Mouse (Mus musculus) megakaryocyte, embryonic 14.5 days (primary cell): Measurements from ENCODE around the gene Sept8. TPM values are rescaled to one million over a fixed set of nuclear protein-coding genes. Genes with fewer than 3 reads are reported as not detected.

Experiments
- H3K27me3 ChIP-seq: replicated peaks from 2 replicates; pipeline ENCODE3; 2012; ENCODE audit warnings: inconsistent platforms
- H3K36me3 ChIP-seq: replicated peaks from 2 replicates; pipeline ENCODE3; 2012; ENCODE audit warnings: low read length, inconsistent platforms, mixed read lengths
- H3K4me1 ChIP-seq: 2 replicates; pipeline ENCODE4 v1.6.1; 2012; ENCODE audit warnings: inconsistent platforms
- H3K4me3 ChIP-seq: replicated peaks from 2 replicates; pipeline ENCODE3; 2012; ENCODE audit warnings: moderate library complexity, mild to moderate bottlenecking, inconsistent platforms
- H3K9me3 ChIP-seq: 2 replicates; pipeline ENCODE4 v1.6.1; 2012; ENCODE audit warnings: inconsistent platforms
- FLI1 ChIP-seq: IDR thresholded peaks from 2 replicates; pipeline ENCODE4 v1.6.1; 2012; ENCODE audit warnings: low read length, inconsistent platforms, mixed read lengths
- GATA1 ChIP-seq: IDR thresholded peaks from 3 replicates; pipeline ENCODE4 v1.6.1; 2012; ENCODE audit warnings: mixed read lengths, low read length, inconsistent platforms, borderline replicate concordance
- polyA plus RNA-seq: library from polyadenylated mRNA; stranded (reverse); fragments of >175 nt; gene quantifications from 2 replicates; pipeline ENCODE4 v1.2.3, GENCODE M21; 2012; ENCODE audit warnings: low replicate concordance; ENCODE audit not compliant: insufficient read depth

Gene Sept8
- polyA plus RNA-seq, 1 experiment: 26.6 TPM

DNA sequence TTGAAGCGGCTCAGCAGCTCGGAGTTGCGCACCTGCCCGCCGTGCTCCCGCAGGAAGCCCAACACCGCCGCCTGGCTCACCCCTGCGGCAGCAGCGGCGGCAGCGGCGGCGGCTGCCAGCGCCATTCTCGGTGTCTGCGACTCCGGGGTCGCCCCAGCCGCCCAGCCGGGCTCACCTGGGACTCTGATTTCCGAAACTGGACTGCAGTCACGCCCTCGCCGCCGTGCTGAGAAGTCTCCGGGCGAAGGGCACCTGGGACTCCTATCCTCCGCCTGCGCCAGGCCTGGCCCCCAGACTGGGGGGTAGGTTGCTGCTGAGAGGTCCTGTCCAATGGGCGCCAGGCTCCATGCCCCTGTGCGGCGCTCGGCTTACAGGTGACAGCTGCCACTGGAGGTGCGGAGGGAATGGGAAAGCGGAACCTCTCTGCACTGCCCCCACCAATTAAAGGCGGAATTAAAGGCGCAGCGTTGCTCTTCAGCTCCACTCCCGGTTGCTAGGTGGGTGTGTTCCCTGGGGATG lies 39.2 kb upstream of the Sept8 start, which contains the start of the genes Gm9945 and Sowaha:
Gene Gm9945 (plus strand): TSS at position 384 of the 519 bp plus-strand sequence.
Gene Sowaha (minus strand): TSS at position 492 of the 519 bp plus-strand sequence.
- H3K4me1 ChIP-seq: peaks cover 49% of the 10 kb centered on the region
- no peak for TF ChIP-seq GATA1
- no peak for TF ChIP-seq FLI1
- peaks cover 62% of the 10 kb centered on the region for H3K27me3 ChIP-seq
- H3K4me3 ChIP-seq: peak within 1 kb of the TSS; percentile 89
- H3K36me3 ChIP-seq: no peaks in the 10 kb centered on the region
- H3K9me3 ChIP-seq: peaks cover 13% of the 10 kb centered on the region

- Histone ChIP-seq H3K4me3 (no peak overlapping the region), H3K4me1 (peaks cover 41% of the 10 kb centered on the region), H3K9me3 (peaks cover 20% of the 10 kb centered on the region), H3K36me3 (no peaks in the 10 kb centered on the region), H3K27me3 (peaks cover 52% of the 10 kb centered on the region)
- TF ChIP-seq FLI1 (no peak), GATA1 (no peak)
These were observed 37.8 kb upstream of the Sept8 start for GRCm38 (mm10) chr11:53481088-53481730.

- Histone ChIP-seq H3K9me3 (peaks cover 14% of the 10 kb centered on the region), H3K36me3 (no peaks in the 10 kb centered on the region), H3K4me1 (peaks cover 58% of the 10 kb centered on the region), H3K4me3 (no peak overlapping the region), H3K27me3 (peaks cover 54% of the 10 kb centered on the region)
- TF ChIP-seq GATA1: no peak
These were observed 35.7 kb upstream of the Sept8 start for GRCm38 (mm10) chr11:53483159-53483891.

DNA sequence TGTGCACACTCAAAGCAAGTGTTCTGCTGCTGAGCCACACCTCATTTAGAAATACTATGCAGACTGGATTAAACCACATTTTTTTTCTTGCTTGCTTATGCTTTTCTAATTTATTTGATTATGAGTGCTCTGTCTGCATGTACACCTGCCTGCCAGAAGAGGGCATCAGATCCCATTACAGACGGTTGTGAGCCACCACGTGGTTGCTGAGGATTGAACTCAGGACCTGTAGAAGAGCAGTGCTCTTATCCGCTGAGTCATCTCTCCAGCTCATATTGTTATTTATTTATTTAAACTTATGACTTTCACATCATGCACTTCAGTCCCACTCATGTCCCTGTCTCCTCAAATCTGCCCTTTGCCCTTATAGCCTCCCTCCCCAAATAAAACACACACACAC lies 33.3 kb upstream of the Sept8 start:
- no peak for TF ChIP-seq GATA1
- TF ChIP-seq FLI1: no peak

GRCm38 (mm10) chr11:53486351-53486750 lies 32.7 kb upstream of the Sept8 start:
- peaks cover 29% of the 10 kb centered on the region for H3K27me3 ChIP-seq
- H3K4me3 ChIP-seq: no peak overlapping the region
- TF ChIP-seq GATA1 (no peak), FLI1 (no peak)
- peaks cover 7% of the 10 kb centered on the region; the same call in 1 of the 2 replicates for H3K9me3 ChIP-seq
- no peaks in the 10 kb centered on the region for H3K36me3 ChIP-seq
- peaks cover 38% of the 10 kb centered on the region for H3K4me1 ChIP-seq

More for the DNA sequence above, 33.3 kb upstream of the Sept8 start:
- no peaks in the 10 kb centered on the region for H3K36me3 ChIP-seq
- no peak overlapping the region for H3K4me3 ChIP-seq
- H3K9me3 ChIP-seq: peaks cover 7% of the 10 kb centered on the region; the same call in 1 of the 2 replicates
- peaks cover 45% of the 10 kb centered on the region for H3K4me1 ChIP-seq
- H3K27me3 ChIP-seq: peaks cover 32% of the 10 kb centered on the region

DNA sequence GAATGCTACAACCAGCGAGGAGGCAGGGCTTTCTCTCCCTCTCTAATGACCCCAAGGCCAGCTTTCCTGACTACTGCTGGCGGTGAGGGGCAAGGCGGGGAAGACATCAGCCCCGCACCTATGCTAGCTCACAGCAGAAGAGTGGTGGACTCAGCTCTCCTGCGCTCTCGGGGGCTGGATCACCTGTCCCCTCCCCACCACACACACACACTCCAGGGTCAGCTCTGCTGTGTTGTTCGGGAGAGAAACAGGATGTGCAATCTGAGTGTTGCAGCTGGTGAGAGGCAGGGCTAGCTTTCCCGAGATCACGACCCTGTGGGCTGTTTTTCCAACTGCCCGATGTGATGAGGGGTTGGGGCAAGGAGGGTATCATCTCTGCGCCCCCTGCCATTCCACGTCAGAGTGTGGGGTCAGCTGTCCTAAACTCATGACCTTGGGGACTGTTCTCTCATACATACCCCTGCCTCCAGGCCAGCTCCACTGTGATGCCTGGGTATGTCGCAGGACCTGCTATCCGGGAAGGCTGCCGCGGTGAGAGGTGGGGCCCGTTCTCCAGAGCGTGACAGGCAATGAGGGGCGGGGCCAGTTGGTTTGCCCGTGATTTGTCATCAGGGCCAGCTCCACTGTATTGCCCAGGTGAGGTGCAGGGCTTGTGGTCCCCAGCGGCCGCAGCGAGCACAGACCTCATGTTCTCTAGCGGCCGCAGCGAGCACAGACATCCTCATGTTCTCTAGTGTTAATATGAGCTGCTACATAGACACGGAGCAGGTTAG lies 32.0 kb upstream of the Sept8 start:
- Histone ChIP-seq H3K4me3 (peak overlapping the region; percentile 80), H3K27me3 (peaks cover 27% of the 10 kb centered on the region), H3K36me3 (no peaks in the 10 kb centered on the region), H3K4me1 (peaks cover 40% of the 10 kb centered on the region), H3K9me3 (peaks cover 7% of the 10 kb centered on the region; the same call in 1 of the 2 replicates)
- TF ChIP-seq GATA1: no peak
- TF ChIP-seq FLI1: no peak

GRCm38 (mm10) chr11:53489007-53489406 lies 30.1 kb upstream of the Sept8 start:
- no peak for TF ChIP-seq GATA1
- TF ChIP-seq FLI1: no peak
- Histone ChIP-seq H3K4me3 (no peak overlapping the region), H3K36me3 (no peaks in the 10 kb centered on the region), H3K27me3 (peaks cover 24% of the 10 kb centered on the region), H3K9me3 (peaks cover 7% of the 10 kb centered on the region; the same call in 1 of the 2 replicates), H3K4me1 (peaks cover 45% of the 10 kb centered on the region)

DNA sequence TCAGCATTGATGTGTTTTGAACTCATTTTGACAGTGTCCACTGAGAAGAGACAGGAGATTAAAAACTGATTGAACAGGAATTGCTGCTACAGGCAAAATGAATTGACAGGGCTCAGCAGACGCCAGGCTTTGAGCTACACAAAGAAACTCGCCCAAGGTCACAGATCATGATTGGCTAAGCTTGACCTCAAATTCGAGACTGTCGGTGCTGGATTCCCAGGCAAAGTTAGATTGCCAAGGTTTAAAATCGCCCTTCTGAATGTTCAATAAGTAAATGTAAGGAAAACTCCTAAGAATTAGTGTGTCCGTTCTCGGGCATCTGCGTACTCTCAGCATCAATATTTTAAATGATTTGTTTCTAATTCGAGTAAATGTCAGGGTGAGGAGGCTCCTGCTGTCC lies 29.6 kb upstream of the Sept8 start:
- TF ChIP-seq GATA1: no peak
- no peak for TF ChIP-seq FLI1
- H3K9me3 ChIP-seq: peaks cover 7% of the 10 kb centered on the region; the same call in 1 of the 2 replicates

GRCm38 (mm10) chr11:53491954-53492401 lies 27.1 kb upstream of the Sept8 start:
- Histone ChIP-seq H3K4me3 (no peak overlapping the region), H3K4me1 (peaks cover 42% of the 10 kb centered on the region), H3K27me3 (peaks cover 21% of the 10 kb centered on the region), H3K9me3 (no peaks in the 10 kb centered on the region; the same call in 1 of the 2 replicates), H3K36me3 (no peaks in the 10 kb centered on the region)
- TF ChIP-seq FLI1 (no peak), GATA1 (no peak)

More for the DNA sequence above, 29.6 kb upstream of the Sept8 start:
- H3K36me3 ChIP-seq: no peaks in the 10 kb centered on the region
- H3K4me1 ChIP-seq: peaks cover 45% of the 10 kb centered on the region
- H3K4me3 ChIP-seq: no peak overlapping the region
- H3K27me3 ChIP-seq: peaks cover 24% of the 10 kb centered on the region
